Mouse (Mus musculus): ENCODE data around the gene Chga. TPM values are rescaled to one million over a fixed set of nuclear protein-coding genes. Genes with fewer than 3 reads are reported as not detected.
A peak's percentile ranks its signal among the peaks of the same experiment; 100 is the strongest.

Gene Chga
- polyA plus RNA-seq, 1 experiment from 2014 or later: 5.4 TPM

DNA sequence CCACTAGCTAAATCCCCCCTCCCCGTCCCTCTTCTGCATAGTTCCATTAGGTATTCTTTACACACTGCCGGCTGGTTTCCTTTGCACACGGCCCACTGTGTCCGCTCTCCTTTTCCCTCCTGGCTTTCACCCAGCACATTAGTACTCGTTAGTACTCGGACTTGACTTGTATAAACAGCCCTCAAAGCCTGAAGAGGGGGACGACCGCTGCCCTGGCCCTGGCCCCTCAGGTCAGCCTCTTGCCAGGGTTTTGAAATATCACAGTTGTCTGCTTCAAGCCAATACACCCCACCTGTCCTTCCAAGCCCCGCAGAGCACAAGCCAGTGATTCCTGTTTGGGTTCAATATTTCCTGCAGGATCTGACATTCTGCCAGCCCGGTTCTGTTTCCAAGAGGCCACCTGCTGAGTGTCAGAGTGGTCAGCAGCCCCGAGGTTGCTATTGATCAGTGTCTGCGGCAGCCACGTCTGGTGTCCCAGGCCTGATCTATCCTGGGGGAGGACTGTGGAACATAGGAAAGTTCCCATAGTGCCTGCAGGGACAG is 32.9 kb upstream of the Chga start:
- H3K4me3 ChIP-seq (ENCODE audit: low read length): no peak overlapping the region
- WGBS: 24% methylated on average over 13 of the region's 13 CpGs
- no peaks in the 10 kb centered on the region for H3K36me3 ChIP-seq (ENCODE audit: insufficient read depth, low read length)

GRCm38 (mm10) chr12:102524216-102524615 is 30.6 kb upstream of the Chga start:
- no peak for ATAC-seq (ENCODE audit: low FRiP score, low TSS enrichment)
- no peaks in the 10 kb centered on the region for H3K4me1 ChIP-seq (ENCODE audit: insufficient read depth, low read length)
- no peaks in the 10 kb centered on the region for H3K27me3 ChIP-seq (ENCODE audit: insufficient read depth, low read length)
- H3K36me3 ChIP-seq (ENCODE audit: insufficient read depth, low read length): no peaks in the 10 kb centered on the region
- H3K9ac ChIP-seq (replicated peaks; ENCODE audit: low read length): no peak overlapping the region
- 57% methylated on average over 3 of the region's 3 CpGs for WGBS
- no peak overlapping the region for H3K27ac ChIP-seq (ENCODE audit: low read length)
- H3K9me3 ChIP-seq (ENCODE audit: low read length): no peaks in the 10 kb centered on the region
- no peak overlapping the region for H3K4me2 ChIP-seq (replicated peaks; ENCODE audit: low read depth, low read length)
- no peak overlapping the region for H3K4me3 ChIP-seq (ENCODE audit: low read length)

More for the DNA sequence above, 32.9 kb upstream of the Chga start:
- Histone ChIP-seq H3K9me3 (ENCODE audit: low read length) (no peaks in the 10 kb centered on the region), H3K27ac (ENCODE audit: low read length) (no peak overlapping the region), H3K4me1 (ENCODE audit: insufficient read depth, low read length) (no peaks in the 10 kb centered on the region), H3K4me2 (replicated peaks; ENCODE audit: low read depth, low read length) (no peak overlapping the region), H3K9ac (replicated peaks; ENCODE audit: low read length) (no peak overlapping the region), H3K27me3 (ENCODE audit: insufficient read depth, low read length) (no peaks in the 10 kb centered on the region)
- ATAC-seq (ENCODE audit: low FRiP score, low TSS enrichment): no peak; the same call in 1 of the 2 replicates

GRCm38 (mm10) chr12:102524760-102525159 is 30.0 kb upstream of the Chga start:
- H3K9me3 ChIP-seq (ENCODE audit: low read length): no peaks in the 10 kb centered on the region
- H3K4me3 ChIP-seq (ENCODE audit: low read length): no peak overlapping the region
- H3K27me3 ChIP-seq (ENCODE audit: insufficient read depth, low read length): no peaks in the 10 kb centered on the region
- no peak overlapping the region for H3K27ac ChIP-seq (ENCODE audit: low read length)
- H3K4me2 ChIP-seq (replicated peaks; ENCODE audit: low read depth, low read length): no peak overlapping the region
- H3K4me1 ChIP-seq (ENCODE audit: insufficient read depth, low read length): no peaks in the 10 kb centered on the region
- peak; percentile 52; the same call in 1 of the 2 replicates for ATAC-seq (ENCODE audit: low FRiP score, low TSS enrichment)
- H3K36me3 ChIP-seq (ENCODE audit: insufficient read depth, low read length): no peaks in the 10 kb centered on the region
- 13% methylated on average over 6 of the region's 6 CpGs for WGBS
- H3K9ac ChIP-seq (replicated peaks; ENCODE audit: low read length): no peak overlapping the region

- ATAC-seq (ENCODE audit: low FRiP score, low TSS enrichment): no peak
- H3K4me2 ChIP-seq (replicated peaks; ENCODE audit: low read depth, low read length): no peak overlapping the region
- no peaks in the 10 kb centered on the region for H3K9me3 ChIP-seq (ENCODE audit: low read length)
- H3K27ac ChIP-seq (ENCODE audit: low read length): no peak overlapping the region
- no peaks in the 10 kb centered on the region for H3K27me3 ChIP-seq (ENCODE audit: insufficient read depth, low read length)
- 69% methylated on average over 5 of the region's 5 CpGs for WGBS
- no peaks in the 10 kb centered on the region for H3K36me3 ChIP-seq (ENCODE audit: insufficient read depth, low read length)
- no peak overlapping the region for H3K4me3 ChIP-seq (ENCODE audit: low read length)
- no peak overlapping the region for H3K9ac ChIP-seq (replicated peaks; ENCODE audit: low read length)
- no peaks in the 10 kb centered on the region for H3K4me1 ChIP-seq (ENCODE audit: insufficient read depth, low read length)
Observed at GRCm38 (mm10) chr12:102527989-102528388, 26.8 kb upstream of the Chga start.

GRCm38 (mm10) chr12:102535796-102536195 is 19.0 kb upstream of the Chga start:
- Histone ChIP-seq H3K9me3 (ENCODE audit: low read length) (no peaks in the 10 kb centered on the region; the same call in 1 of the 2 replicates), H3K4me2 (replicated peaks; ENCODE audit: low read depth, low read length) (no peak overlapping the region), H3K4me3 (ENCODE audit: low read length) (no peak overlapping the region), H3K27me3 (ENCODE audit: insufficient read depth, low read length) (no peaks in the 10 kb centered on the region), H3K36me3 (ENCODE audit: insufficient read depth, low read length) (no peaks in the 10 kb centered on the region), H3K4me1 (ENCODE audit: insufficient read depth, low read length) (0 out of 2 replicates have a peak, but pooled peaks cover 5% of the 10 kb centered on the region), H3K9ac (replicated peaks; ENCODE audit: low read length) (no peak overlapping the region), H3K27ac (ENCODE audit: low read length) (no peak overlapping the region; the same call in 1 of the 2 replicates)
- peak; percentile 98 for ATAC-seq (ENCODE audit: low FRiP score, low TSS enrichment)
- WGBS: 36% methylated on average over 1 of the region's 1 CpGs

DNA sequence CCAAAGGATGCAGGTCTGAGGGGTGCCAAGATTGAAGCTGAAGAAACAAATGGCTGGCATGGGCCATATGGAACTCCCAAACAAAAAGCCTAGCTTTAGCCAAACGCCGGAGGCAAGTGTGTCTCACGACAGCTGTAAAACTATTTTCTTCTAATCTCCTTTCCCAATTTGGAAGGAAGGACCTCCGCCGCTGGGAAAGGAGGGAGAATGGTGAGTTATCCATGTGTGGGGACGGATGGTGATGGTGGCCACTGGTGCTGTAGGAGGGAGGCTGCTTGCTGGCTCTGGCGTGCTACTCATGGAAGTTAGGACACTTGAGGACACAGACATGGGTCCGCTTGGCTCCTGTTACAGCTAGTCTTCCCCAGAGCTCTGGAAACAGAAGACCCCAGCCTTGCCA is 14.5 kb upstream of the Chga start:
- WGBS: 23% methylated on average over 8 of the region's 8 CpGs

DNA sequence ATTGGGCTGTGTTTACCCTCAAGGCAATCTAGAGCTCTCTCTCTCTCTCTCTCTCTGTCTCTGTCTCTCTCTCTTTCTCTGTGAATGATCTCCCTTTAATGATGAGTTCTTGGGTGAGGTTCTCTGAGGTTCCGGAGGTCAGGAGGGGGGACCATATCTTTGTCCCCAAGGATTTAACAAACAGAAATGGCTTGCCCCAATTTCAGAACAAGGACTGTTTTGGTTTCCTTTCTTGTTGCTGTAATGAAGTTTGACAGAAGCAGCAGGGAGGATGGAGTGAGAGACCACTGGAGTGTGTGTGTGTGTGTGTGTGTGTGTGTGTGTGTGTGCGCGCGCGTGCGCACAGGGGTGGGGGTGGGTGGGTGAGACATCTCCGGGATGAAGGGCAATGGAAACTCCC is 13.6 kb upstream of the Chga start:
- ATAC-seq (ENCODE audit: low FRiP score, low TSS enrichment): no peak
- H3K9ac ChIP-seq (replicated peaks; ENCODE audit: low read length): no peak overlapping the region
- no peak overlapping the region for H3K4me3 ChIP-seq (ENCODE audit: low read length)
- no peaks in the 10 kb centered on the region for H3K4me1 ChIP-seq (ENCODE audit: insufficient read depth, low read length)
- no peaks in the 10 kb centered on the region for H3K9me3 ChIP-seq (ENCODE audit: low read length)
- H3K27ac ChIP-seq (ENCODE audit: low read length): no peak overlapping the region
- H3K4me2 ChIP-seq (replicated peaks; ENCODE audit: low read depth, low read length): no peak overlapping the region
- no peaks in the 10 kb centered on the region for H3K27me3 ChIP-seq (ENCODE audit: insufficient read depth, low read length)
- 93% methylated on average over 7 of the region's 7 CpGs for WGBS
- H3K36me3 ChIP-seq (ENCODE audit: insufficient read depth, low read length): no peaks in the 10 kb centered on the region

More for the DNA sequence above, 14.5 kb upstream of the Chga start:
- Histone ChIP-seq H3K9me3 (ENCODE audit: low read length) (no peaks in the 10 kb centered on the region), H3K9ac (replicated peaks; ENCODE audit: low read length) (no peak overlapping the region), H3K36me3 (ENCODE audit: insufficient read depth, low read length) (no peaks in the 10 kb centered on the region), H3K27ac (ENCODE audit: low read length) (no peak overlapping the region), H3K4me3 (ENCODE audit: low read length) (no peak overlapping the region), H3K4me2 (replicated peaks; ENCODE audit: low read depth, low read length) (no peak overlapping the region), H3K4me1 (ENCODE audit: insufficient read depth, low read length) (0 out of 2 replicates have a peak, but pooled peaks cover 2% of the 10 kb centered on the region), H3K27me3 (ENCODE audit: insufficient read depth, low read length) (no peaks in the 10 kb centered on the region)
- ATAC-seq (ENCODE audit: low FRiP score, low TSS enrichment): no peak

DNA sequence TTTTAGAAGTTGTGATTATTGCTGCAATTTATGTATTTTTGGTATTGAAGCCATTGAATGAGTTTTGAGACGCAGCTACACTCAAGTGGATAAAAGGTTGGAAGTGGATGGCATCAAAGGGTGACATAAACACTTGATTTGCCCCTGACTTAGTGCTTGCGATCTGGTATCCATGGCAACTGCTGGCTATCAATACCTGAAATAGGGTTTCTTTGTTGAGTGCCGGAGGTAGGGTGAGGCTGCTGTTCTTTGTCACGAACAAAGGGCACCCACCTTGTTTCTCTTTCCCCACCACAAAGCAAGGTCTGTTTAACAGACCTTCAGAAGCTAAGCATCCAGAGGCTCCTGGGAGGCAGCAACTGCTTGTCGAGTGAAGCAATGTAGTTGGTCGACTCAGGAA is 9.6 kb upstream of the Chga start:
- H3K4me1 ChIP-seq (ENCODE audit: insufficient read depth, low read length): no peaks in the 10 kb centered on the region
- no peak for ATAC-seq (ENCODE audit: low FRiP score, low TSS enrichment)
- no peak overlapping the region for H3K4me2 ChIP-seq (replicated peaks; ENCODE audit: low read depth, low read length)
- 71% methylated on average over 6 of the region's 6 CpGs for WGBS
- no peaks in the 10 kb centered on the region for H3K36me3 ChIP-seq (ENCODE audit: insufficient read depth, low read length)
- no peak overlapping the region for H3K27ac ChIP-seq (ENCODE audit: low read length)
- H3K9ac ChIP-seq (replicated peaks; ENCODE audit: low read length): no peak overlapping the region
- no peaks in the 10 kb centered on the region for H3K27me3 ChIP-seq (ENCODE audit: insufficient read depth, low read length)
- H3K4me3 ChIP-seq (ENCODE audit: low read length): no peak overlapping the region
- no peaks in the 10 kb centered on the region for H3K9me3 ChIP-seq (ENCODE audit: low read length)

DNA sequence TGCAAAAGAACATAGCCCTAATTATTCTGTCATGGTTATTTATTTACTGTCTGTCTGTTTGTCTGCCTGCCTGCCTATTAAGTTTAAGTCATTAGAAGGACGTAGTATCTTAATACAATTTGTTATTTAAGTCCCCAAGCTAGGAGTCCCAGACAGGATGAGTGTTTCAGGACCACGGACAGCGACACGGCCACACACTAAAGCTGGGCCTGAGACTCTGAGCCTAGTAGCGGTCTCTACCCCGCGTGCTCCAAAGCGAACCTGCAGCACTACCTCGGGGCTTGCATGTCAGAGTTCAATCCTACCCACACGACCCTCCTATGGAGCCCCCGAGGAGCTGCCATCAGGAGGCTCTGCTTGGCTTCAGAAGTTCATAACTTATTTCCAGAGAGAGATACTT is 4.2 kb upstream of the Chga start:
- Histone ChIP-seq H3K4me2 (replicated peaks; ENCODE audit: low read depth, low read length) (no peak overlapping the region), H3K4me1 (ENCODE audit: insufficient read depth, low read length) (peaks cover 4% of the 10 kb centered on the region), H3K36me3 (ENCODE audit: insufficient read depth, low read length) (no peaks in the 10 kb centered on the region), H3K4me3 (ENCODE audit: low read length) (no peak overlapping the region), H3K9ac (replicated peaks; ENCODE audit: low read length) (no peak overlapping the region), H3K27ac (ENCODE audit: low read length) (no peak overlapping the region), H3K27me3 (ENCODE audit: insufficient read depth, low read length) (peaks cover 23% of the 10 kb centered on the region), H3K9me3 (ENCODE audit: low read length) (no peaks in the 10 kb centered on the region)
- 3% methylated on average over 11 of the region's 11 CpGs for WGBS
- peak; percentile 42; the same call in 1 of the 2 replicates for ATAC-seq (ENCODE audit: low FRiP score, low TSS enrichment)

DNA sequence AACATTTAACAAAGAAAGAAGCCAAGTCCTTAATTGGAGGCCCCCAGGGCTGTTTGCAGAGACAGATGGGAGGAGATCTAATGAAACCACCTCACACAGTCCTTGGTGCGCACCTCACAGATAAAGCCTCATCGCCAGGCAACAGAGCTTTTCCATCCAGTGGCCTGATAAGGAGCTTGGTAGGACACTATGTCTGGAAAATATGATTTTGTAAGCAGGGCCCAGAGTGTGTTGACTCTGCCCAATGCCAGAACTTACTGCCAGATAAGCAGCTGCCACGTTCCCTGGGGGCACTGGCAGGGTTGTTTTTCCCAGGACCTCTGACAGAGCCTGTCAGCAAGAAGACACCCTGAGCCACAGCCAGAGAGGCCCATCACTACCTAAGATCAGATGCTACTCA is 3.6 kb upstream of the Chga start:
- H3K36me3 ChIP-seq (ENCODE audit: insufficient read depth, low read length): no peaks in the 10 kb centered on the region
- ATAC-seq (ENCODE audit: low FRiP score, low TSS enrichment): no peak
- 76% methylated on average over 3 of the region's 3 CpGs for WGBS
- H3K4me3 ChIP-seq (ENCODE audit: low read length): no peak overlapping the region
- peaks cover 23% of the 10 kb centered on the region for H3K27me3 ChIP-seq (ENCODE audit: insufficient read depth, low read length)
- H3K4me2 ChIP-seq (replicated peaks; ENCODE audit: low read depth, low read length): no peak overlapping the region
- peaks cover 4% of the 10 kb centered on the region for H3K4me1 ChIP-seq (ENCODE audit: insufficient read depth, low read length)
- no peaks in the 10 kb centered on the region for H3K9me3 ChIP-seq (ENCODE audit: low read length)
- H3K9ac ChIP-seq (replicated peaks; ENCODE audit: low read length): no peak overlapping the region
- H3K27ac ChIP-seq (ENCODE audit: low read length): no peak overlapping the region
